Mouse (Mus musculus): ENCODE measurements at regions not wholly inside any gene's neighbourhood (a gene's known extent, or its start where the extent isn't known, plus 50 kb on each side); places are given as distances from the start of the nearest gene placed in this dataset.

DNA sequence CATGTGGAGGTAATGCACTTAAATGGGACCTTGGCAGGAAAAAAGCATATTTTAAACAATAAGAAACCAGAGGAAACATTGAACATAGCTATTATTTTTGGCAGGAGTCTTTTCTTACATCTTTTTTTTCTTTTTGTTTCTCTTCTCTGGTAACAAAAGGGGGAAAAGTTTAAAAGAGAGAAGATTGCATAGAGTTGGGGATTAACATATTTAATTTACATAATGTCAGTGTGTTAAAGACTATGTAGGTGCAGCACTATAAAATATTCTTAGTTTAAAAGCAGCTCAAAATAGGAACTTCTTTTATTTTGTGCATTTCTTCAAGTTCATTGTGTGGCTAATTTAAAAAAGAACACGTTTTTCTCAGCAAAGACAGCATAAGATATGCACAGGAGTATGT, 1087.5 kb downstream of the Cdh11 start:
- DNase-seq (ENCODE audit: low spot score in 2 of 2), result no peak

DNA sequence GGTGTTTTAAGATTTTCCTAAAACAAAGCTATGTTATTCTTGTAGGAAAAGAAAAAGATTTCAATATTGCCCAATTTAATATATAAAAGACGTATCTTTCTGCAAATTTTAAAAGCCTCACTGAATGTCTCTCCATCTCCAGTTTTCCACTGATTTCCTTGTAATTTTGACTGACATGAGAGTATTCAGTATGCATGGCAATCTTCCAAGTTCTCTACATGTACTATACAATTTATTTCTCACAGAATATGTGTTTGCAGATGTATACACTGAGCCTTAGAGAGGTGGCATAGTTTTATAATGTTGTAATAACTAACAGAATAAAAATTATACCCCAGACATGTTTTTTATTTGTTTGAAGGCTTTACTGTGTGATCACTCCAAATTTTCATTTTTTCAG, 1094.5 kb downstream of the Cdh11 start:
- DNase-seq (ENCODE audit: low spot score in 2 of 2), result no peak

DNA sequence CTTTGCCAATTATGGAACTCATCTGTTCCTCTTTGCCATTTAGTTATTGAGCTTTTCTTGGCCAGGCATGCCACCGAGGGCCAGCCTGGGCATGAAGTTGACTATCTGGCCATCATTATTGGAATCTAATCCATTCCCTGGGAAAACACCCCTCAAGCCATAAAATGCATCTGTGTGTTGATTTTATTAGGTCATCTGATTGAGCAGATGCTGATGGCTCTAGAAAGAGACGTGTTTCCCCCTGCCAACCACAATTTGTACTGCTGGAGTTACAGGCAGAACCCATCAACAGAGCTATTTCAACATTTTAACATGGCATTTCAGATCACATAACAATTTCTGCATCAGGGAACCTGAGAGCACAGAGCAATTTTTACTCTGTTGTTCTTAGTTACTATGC, 1116.5 kb downstream of the Cdh11 start:
- no peak for DNase-seq (ENCODE audit: low spot score in 2 of 2)

DNA sequence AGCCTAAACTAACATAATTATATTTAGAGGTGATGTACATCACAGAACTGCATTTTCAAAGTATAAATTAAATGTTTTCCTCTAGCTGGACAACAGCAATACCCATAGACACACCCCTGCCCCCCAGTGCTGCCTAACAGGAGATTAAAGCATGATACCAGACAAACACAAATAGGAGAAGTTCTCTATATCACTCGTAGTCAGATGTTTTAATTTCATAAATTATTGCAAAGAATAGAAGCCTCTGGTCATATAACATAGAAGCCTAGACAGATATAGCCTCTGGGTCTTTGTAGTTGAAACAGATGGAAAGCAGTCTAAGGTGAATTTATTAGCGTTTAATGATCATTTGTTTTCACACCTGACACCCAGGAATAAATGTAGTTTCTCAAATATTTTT, 1122.6 kb downstream of the Cdh11 start:
- DNase-seq (ENCODE audit: low spot score in 2 of 2), result no peak

- no peak for DNase-seq (ENCODE audit: low spot score in 2 of 2)
These were observed 1130.2 kb downstream of the Cdh11 start for GRCm38 (mm10) chr8:101655292-101655691.

DNA sequence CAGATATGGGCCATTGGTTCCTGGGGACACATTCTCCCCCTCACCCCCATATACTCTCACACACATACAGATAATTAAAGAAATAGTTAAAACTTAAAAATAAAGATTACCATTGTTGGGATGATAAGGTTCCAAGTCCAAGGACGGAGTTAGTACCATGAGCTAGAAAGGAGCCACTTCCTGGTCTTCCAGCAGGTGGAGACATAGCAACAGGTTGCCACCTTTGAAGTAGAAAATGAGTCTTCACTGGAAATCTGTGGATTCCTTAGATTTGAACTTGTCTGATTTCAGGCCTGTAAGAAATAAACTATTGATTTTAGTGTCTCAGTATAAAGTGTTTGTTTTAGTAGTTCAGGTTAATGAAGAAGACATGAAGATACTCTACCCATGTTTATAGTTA, 1156.6 kb downstream of the Cdh11 start:
- no peak for DNase-seq (ENCODE audit: low spot score in 2 of 2)

- no peak for DNase-seq (ENCODE audit: low spot score in 2 of 2)
These were observed 1163.5 kb downstream of the Cdh11 start for GRCm38 (mm10) chr8:101621941-101622340.

- DNase-seq (ENCODE audit: low spot score in 2 of 2), result no peak
These were observed 1194.3 kb downstream of the Cdh11 start for GRCm38 (mm10) chr8:101591115-101591514.

DNA sequence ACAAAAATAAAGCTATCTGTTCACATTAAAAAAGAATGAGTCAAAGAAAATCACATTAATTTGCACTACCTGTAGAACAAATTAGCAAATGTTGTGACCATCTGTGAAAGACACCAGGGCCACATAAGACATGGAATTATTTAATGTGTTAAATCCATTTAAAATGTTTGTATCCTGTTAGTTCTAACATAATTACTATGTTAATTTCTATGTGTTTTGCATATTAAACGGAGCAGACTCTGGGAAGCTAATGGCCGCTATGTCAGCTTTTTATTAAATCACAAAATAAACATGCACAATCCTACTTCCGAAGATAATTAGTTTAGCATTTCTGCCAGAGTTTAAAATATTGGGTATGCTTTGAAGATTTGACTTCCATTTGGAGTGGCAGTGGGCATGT, 1194.8 kb downstream of the Cdh11 start:
- DNase-seq (ENCODE audit: low spot score in 2 of 2), result no peak

GRCm38 (mm10) chr8:101564447-101564846, 1221.0 kb downstream of the Cdh11 start:
- no peak for DNase-seq (ENCODE audit: low spot score in 2 of 2)

- no peak for DNase-seq (ENCODE audit: low spot score in 2 of 2)
These were observed 1262.7 kb downstream of the Cdh11 start for GRCm38 (mm10) chr8:101522758-101523157.

DNA sequence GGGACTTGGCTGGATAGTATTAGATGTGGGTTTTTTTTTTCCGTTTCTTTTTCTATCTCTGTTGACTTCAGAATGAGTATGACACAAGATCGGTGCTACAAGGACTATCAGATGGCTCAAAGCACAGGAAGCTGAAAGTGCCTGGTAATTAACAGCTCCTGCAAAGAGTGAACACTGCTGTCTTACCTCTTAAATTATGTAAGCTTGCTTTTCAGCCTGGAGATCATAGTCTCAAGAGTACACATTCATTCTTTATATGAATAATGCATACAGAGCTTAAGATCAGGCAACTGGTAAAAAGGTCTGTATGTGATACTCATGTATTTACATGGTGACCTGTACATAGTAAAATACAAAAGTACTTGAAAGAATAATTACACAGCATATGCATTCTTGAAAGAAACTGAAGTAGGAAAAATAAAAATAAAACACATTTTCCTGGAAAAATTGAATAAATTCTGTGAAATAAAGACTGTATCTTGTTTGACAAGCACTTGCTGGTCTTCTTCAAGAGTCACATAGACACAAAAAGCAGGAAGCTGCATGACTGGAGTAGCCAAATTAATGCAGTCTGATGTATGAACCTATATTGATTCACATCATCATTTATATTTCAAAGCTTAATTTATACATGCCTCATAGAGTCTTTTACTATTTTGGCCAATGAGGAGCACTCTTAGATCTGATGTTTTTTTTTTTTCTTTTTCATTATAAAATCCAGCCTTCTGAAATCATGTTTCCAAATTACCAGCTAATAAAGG, 1306.7 kb downstream of the Cdh11 start:
- DNase-seq (ENCODE audit: low spot score in 2 of 2), result no peak

- no peak for DNase-seq (ENCODE audit: low spot score in 2 of 2)
These were observed 1319.1 kb downstream of the Cdh11 start for GRCm38 (mm10) chr8:101466363-101466762.

- peak in 1 of 2 experiments; percentile 10 for DNase-seq (ENCODE audit: low spot score in 2 of 2)
These were observed 1322.9 kb downstream of the Cdh11 start for GRCm38 (mm10) chr8:101462515-101462914.

- DNase-seq (ENCODE audit: low spot score in 2 of 2), result no peak
These were observed 1340.7 kb downstream of the Cdh11 start for GRCm38 (mm10) chr8:101444730-101445129.

- no peak for DNase-seq (ENCODE audit: low spot score in 2 of 2)
These were observed 1342.9 kb downstream of the Cdh11 start for GRCm38 (mm10) chr8:101442563-101442962.

- no peak for DNase-seq (ENCODE audit: low spot score in 2 of 2)
These were observed 1349.8 kb downstream of the Cdh11 start for GRCm38 (mm10) chr8:101435691-101436090.
